ENCODE assay signal across 17 mouse cellular contexts in genomic region chr13:12475239-12475638, GRCm38 (mm10). TPM values are rescaled to one million over a fixed set of nuclear protein-coding genes. Genes with fewer than 3 reads are reported as not detected.
DNase-seq lines count a peak whose midpoint lies in the region; ATAC-seq and TF ChIP-seq lines count a peak whose summit lies in the region.
"Had no signal": no experiment of that assay in that cellular context is flagged by ENCODE, and none has a peak within 500 bp of the region (broad histone marks: within the 10 kb centered on the region; RNA-seq: fewer than 3 reads in every experiment).

No protein-coding gene starts in this region.

- no peaks in the 10 kb centered on the region for H3K4me1 ChIP-seq in liver, postnatal 0 days (ENCODE audit: insufficient read depth)
- no peaks in the 10 kb centered on the region for H3K4me1 ChIP-seq in liver, embryonic 12.5 days
- no peaks in the 10 kb centered on the region for H3K4me1 ChIP-seq in lung, embryonic 14.5 days (ENCODE audit: insufficient read depth)
- H3K4me1 ChIP-seq in hindbrain, embryonic 11.5 days (replicated peaks; ENCODE audit: control insufficient read depth, insufficient read depth, low read length): no peaks in the 10 kb centered on the region
- H3K4me1 ChIP-seq: stomach, embryonic 15.5 days had no signal

- no peak for DNase-seq in liver, postnatal 0 days
- DNase-seq in lung, embryonic 14.5 days: peak; percentile 31
- no peak for DNase-seq in hindbrain, embryonic 11.5 days (ENCODE audit: low spot score)
- no peak for DNase-seq in urinary bladder, postnatal 10 days (ENCODE audit: low spot score)
- no peak for DNase-seq in adrenal gland, adult (ENCODE audit: inconsistent age in 2 of 2, low spot score in 1 of 2)
- DNase-seq in layer of hippocampus, adult 8-10 months (ENCODE audit: low spot score in 2 of 2): no peak
- DNase-seq: adrenal gland, adult 2 months; cerebellum, adult 11 months; heart, adult 18-20 months; heart, postnatal 36 days; kidney, postnatal 4 days; right cerebral cortex, postnatal 25 days had no signal

- no peaks in the 10 kb centered on the region for H3K36me3 ChIP-seq in liver, postnatal 0 days (replicated peaks; ENCODE audit: insufficient read depth, low read length)
- no peaks in the 10 kb centered on the region for H3K36me3 ChIP-seq in liver, embryonic 12.5 days
- H3K36me3 ChIP-seq in lung, embryonic 14.5 days (ENCODE audit: insufficient read depth): no peaks in the 10 kb centered on the region
- no peaks in the 10 kb centered on the region for H3K36me3 ChIP-seq in hindbrain, embryonic 11.5 days (ENCODE audit: control insufficient read depth, insufficient read depth, low read length)
- H3K36me3 ChIP-seq: stomach, embryonic 15.5 days had no signal

- H3K27ac ChIP-seq in liver, postnatal 0 days (ENCODE audit: low read depth): no peak overlapping the region
- H3K27ac ChIP-seq in liver, embryonic 12.5 days: no peak overlapping the region
- H3K27ac ChIP-seq in lung, embryonic 14.5 days (ENCODE audit: low read depth): no peak overlapping the region
- H3K27ac ChIP-seq in hindbrain, embryonic 11.5 days (ENCODE audit: low read depth, low read length): no peak overlapping the region
- H3K27ac ChIP-seq: stomach, embryonic 15.5 days had no signal

- TF ChIP-seq CTCF in liver, postnatal 0 days (IDR thresholded peaks at IDR 0.05; ENCODE audit: low read depth): no peak
- no peak for TF ChIP-seq CTCF in lung, embryonic 14.5 days (IDR thresholded peaks at IDR 0.05; ENCODE audit: low read depth)

- H3K9me3 ChIP-seq in liver, postnatal 0 days (ENCODE audit: low read length): no peaks in the 10 kb centered on the region
- no peaks in the 10 kb centered on the region for H3K9me3 ChIP-seq in liver, embryonic 12.5 days (replicated peaks)
- H3K9me3 ChIP-seq in lung, embryonic 14.5 days (ENCODE audit: low read depth, low read length): no peaks in the 10 kb centered on the region
- no peaks in the 10 kb centered on the region for H3K9me3 ChIP-seq in hindbrain, embryonic 11.5 days (ENCODE audit: control insufficient read depth, low read length)
- H3K9me3 ChIP-seq: stomach, embryonic 15.5 days had no signal

- H3K9ac ChIP-seq in liver, postnatal 0 days (replicated peaks): no peak overlapping the region
- no peak overlapping the region for H3K9ac ChIP-seq in liver, embryonic 12.5 days
- H3K9ac ChIP-seq in lung, embryonic 14.5 days: no peak overlapping the region
- no peak overlapping the region for H3K9ac ChIP-seq in hindbrain, embryonic 11.5 days (ENCODE audit: low read depth, low read length)
- H3K9ac ChIP-seq: stomach, embryonic 15.5 days had no signal

- H3K27me3 ChIP-seq in liver, postnatal 0 days (ENCODE audit: insufficient read depth, low read length): no peaks in the 10 kb centered on the region
- H3K27me3 ChIP-seq in liver, embryonic 12.5 days (replicated peaks): 0 out of 2 replicates have a peak, but pooled peaks cover 7% of the 10 kb centered on the region
- no peaks in the 10 kb centered on the region for H3K27me3 ChIP-seq in lung, embryonic 14.5 days (ENCODE audit: insufficient read depth, low read length)
- H3K27me3 ChIP-seq in hindbrain, embryonic 11.5 days (ENCODE audit: control insufficient read depth, insufficient read depth, low read length): no peaks in the 10 kb centered on the region
- H3K27me3 ChIP-seq: stomach, embryonic 15.5 days had no signal

- H3K4me2 ChIP-seq in liver, postnatal 0 days (ENCODE audit: low read depth, low read length): no peak overlapping the region
- H3K4me2 ChIP-seq in liver, embryonic 12.5 days: no peak overlapping the region
- H3K4me2 ChIP-seq in lung, embryonic 14.5 days: no peak overlapping the region
- no peak overlapping the region for H3K4me2 ChIP-seq in hindbrain, embryonic 11.5 days (replicated peaks; ENCODE audit: low read depth, low read length)
- H3K4me2 ChIP-seq: stomach, embryonic 15.5 days had no signal

- no peak overlapping the region for H3K4me3 ChIP-seq in liver, postnatal 0 days (ENCODE audit: low read depth, low read length)
- H3K4me3 ChIP-seq in liver, embryonic 12.5 days: no peak overlapping the region
- no peak overlapping the region for H3K4me3 ChIP-seq in lung, embryonic 14.5 days (ENCODE audit: low read depth, low read length)
- H3K4me3 ChIP-seq in hindbrain, embryonic 11.5 days (ENCODE audit: low read depth, low read length): no peak overlapping the region
- H3K4me3 ChIP-seq: erythroblast, embryonic 14.5 days; stomach, embryonic 15.5 days had no signal

- 69% methylated on average over 6 of the region's 6 CpGs for WGBS in liver, postnatal 0 days (ENCODE audit: insufficient replicate concordance)
- WGBS in liver, embryonic 12.5 days (ENCODE audit: insufficient replicate concordance): 65% methylated on average over 6 of the region's 6 CpGs
- 64% methylated on average over 6 of the region's 6 CpGs for WGBS in lung, embryonic 14.5 days
- 92% methylated on average over 6 of the region's 6 CpGs for WGBS in hindbrain, embryonic 11.5 days

- 0 out of 2 replicates have a peak, but pooled peaks have one; percentile 17 for TF ChIP-seq EP300 in liver, postnatal 0 days (IDR thresholded peaks at IDR 0.05; ENCODE audit: low read depth)

- ATAC-seq in liver, postnatal 0 days: peak; percentile 47
- ATAC-seq in liver, embryonic 12.5 days: no peak
- ATAC-seq in lung, embryonic 14.5 days (ENCODE audit: insufficient read depth): peak; percentile 58; the same call in 1 of the 2 replicates
- ATAC-seq in megakaryocyte progenitor cell, adult 5-6 weeks (replicated peaks; ENCODE audit: poor library complexity): peak; percentile 51
- no peak for ATAC-seq in hindbrain, embryonic 11.5 days (ENCODE audit: low FRiP score)
- ATAC-seq: intestine, postnatal 0 days had no signal

RNA-seq across cellular contexts. Expression of gene Lgals8, which starts 10.5 kb away (rescaled TPM):
- 16.2 and 16.5 TPM in 2 replicates for polyA plus RNA-seq in liver, postnatal 0 days (2015; fragmentation: Nextera tagmentation; extraction: Ambion mirVana)
- 14.8 and 15.8 TPM in 2 replicates for polyA plus RNA-seq in liver, embryonic 12.5 days (2016; fragmentation: Nextera tagmentation; extraction: Ambion mirVana)
- polyA plus RNA-seq in lung, embryonic 14.5 days (2014; fragmentation: Nextera tagmentation; extraction: Ambion mirVana): 20.8 and 25.3 TPM in 2 replicates
- 22.4 and 25.1 TPM in 2 replicates for total RNA-seq in megakaryocyte progenitor cell, adult 5-6 weeks (2015)
- total RNA-seq in megakaryocyte progenitor cell, adult 5-6 weeks (2017): 33.6 and 48.2 TPM in 2 replicates
- 12.2 and 12.3 TPM in 2 replicates for polyA plus RNA-seq in hindbrain, embryonic 11.5 days (2014; fragmentation: Nextera tagmentation; extraction: Ambion mirVana)
- total RNA-seq in layer of hippocampus, adult 8-10 months (2022): 10 to 100 TPM; 44.1 to 49.4 (median 45.2) TPM

RNA-seq across cellular contexts. Expression of gene Edaradd, which starts 45.0 kb away (rescaled TPM):
- polyA plus RNA-seq in liver, postnatal 0 days (2015; fragmentation: Nextera tagmentation; extraction: Ambion mirVana): 0.33 and 0.38 TPM in 2 replicates
- 0.08 and 0.24 TPM in 2 replicates for polyA plus RNA-seq in liver, embryonic 12.5 days (2016; fragmentation: Nextera tagmentation; extraction: Ambion mirVana)
- polyA plus RNA-seq in lung, embryonic 14.5 days (2014; fragmentation: Nextera tagmentation; extraction: Ambion mirVana): 1.2 and 1.9 TPM in 2 replicates
- total RNA-seq in megakaryocyte progenitor cell, adult 5-6 weeks (2015): 0.15 and 0.49 TPM in 2 replicates
- 0.27 and 0.42 TPM in 2 replicates for total RNA-seq in megakaryocyte progenitor cell, adult 5-6 weeks (2017)
- polyA plus RNA-seq in hindbrain, embryonic 11.5 days (2014; fragmentation: Nextera tagmentation; extraction: Ambion mirVana): 0.82 and 0.91 TPM in 2 replicates
- under 1 TPM; 0.16 to 0.28 (median 0.21) TPM for total RNA-seq in layer of hippocampus, adult 8-10 months (2022)
- polyA plus RNA-seq: erythroblast, embryonic 14.5 days had no signal

Comparison
In these comparisons a context has a peak if more than half of its experiments do, and no peak if none do; other contexts are left out.
1. ATAC-seq: peak in liver, postnatal 0 days (single experiment), lung, embryonic 14.5 days (single experiment) and megakaryocyte progenitor cell, adult 5-6 weeks (single experiment); none in liver, embryonic 12.5 days (single experiment) and hindbrain, embryonic 11.5 days (single experiment).